Mouse (Mus musculus): ENCODE results near the gene Pdgfa.

DNA sequence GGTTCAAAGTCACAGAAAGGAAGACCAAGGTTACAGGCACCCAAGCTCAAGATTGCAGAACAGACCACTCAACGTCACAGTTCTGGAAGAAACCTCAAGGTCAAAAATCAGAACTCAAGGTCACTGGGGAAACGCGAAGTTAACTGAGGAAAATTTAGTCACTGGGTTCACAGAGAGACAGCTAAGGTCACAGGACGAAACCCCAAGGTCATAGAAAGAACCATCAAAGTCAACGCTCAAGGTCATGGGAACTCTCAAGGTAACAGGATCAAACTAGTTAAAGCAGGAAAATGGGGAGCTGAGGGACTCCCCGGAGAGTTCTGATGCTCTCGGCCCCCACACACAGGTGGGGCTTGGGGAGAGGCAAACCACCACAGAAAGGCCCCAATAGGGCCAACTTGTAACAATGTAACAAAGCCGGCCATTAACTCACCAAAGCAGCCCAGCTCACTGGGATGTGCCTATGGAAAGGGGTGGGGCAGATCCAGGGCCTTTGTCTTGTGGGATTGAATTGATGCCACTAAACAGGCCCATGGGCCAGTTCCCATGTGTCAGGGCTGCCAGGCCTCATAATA is 22.2 kb downstream of the Pdgfa start:
- TF ChIP-seq CTCF (IDR thresholded peaks at IDR 0.05; ENCODE audit: borderline replicate concordance, control insufficient read depth, extremely low read depth, insufficient read depth, low read length, poor library complexity) (no peak), POLR2A (IDR thresholded peaks at IDR 0.05; ENCODE audit: control insufficient read depth, extremely low read depth, insufficient read depth, low read length, poor library complexity) (no peak)

All from thymus, adult 2 months (tissue).